Mouse (Mus musculus): ENCODE measurements around the gene Smbd1.

GRCm38 (mm10) chr16:32797426-32797689 is 12.9 kb downstream of the Smbd1 start, which contains the start of gene Muc20:
- TF ChIP-seq CTCF (IDR thresholded peaks at IDR 0.05; ENCODE audit: borderline replicate concordance, insufficient read depth, low read depth, low read length) (no peak), POLR2A (IDR thresholded peaks at IDR 0.05; ENCODE audit: borderline replicate concordance, insufficient read depth, low read length) (no peak)
